ENCODE assay signal across 8 mouse cellular contexts in genomic region chr4:150137368-150138083, GRCm38 (mm10). TPM values are rescaled to one million over a fixed set of nuclear protein-coding genes. Genes with fewer than 3 reads are reported as not detected.
DNase-seq lines count a peak whose midpoint lies in the region; ATAC-seq and TF ChIP-seq lines count a peak whose summit lies in the region.
"Had no signal": no experiment of that assay in that cellular context is flagged by ENCODE, and none has a peak within 500 bp of the region (broad histone marks: within the 10 kb centered on the region; RNA-seq: fewer than 3 reads in every experiment).

No protein-coding gene starts in this region.

- TF ChIP-seq CTCF in lung, embryonic 14.5 days (IDR thresholded peaks at IDR 0.05; ENCODE audit: low read depth) = no peak
- no peak for TF ChIP-seq CTCF in lung, postnatal 0 days (IDR thresholded peaks at IDR 0.05)
- TF ChIP-seq CTCF in intestine, postnatal 0 days (IDR thresholded peaks at IDR 0.05; ENCODE audit: low read depth) = no peak

- no peaks in the 10 kb centered on the region for H3K36me3 ChIP-seq in lung, embryonic 14.5 days (ENCODE audit: insufficient read depth)
- H3K36me3 ChIP-seq in lung, postnatal 0 days (ENCODE audit: insufficient read depth, low read length) = no peaks in the 10 kb centered on the region
- H3K36me3 ChIP-seq in forebrain, embryonic 14.5 days (ENCODE audit: control insufficient read depth, insufficient read depth, low read length) = no peaks in the 10 kb centered on the region
- H3K36me3 ChIP-seq in intestine, postnatal 0 days (ENCODE audit: control insufficient read depth, insufficient read depth) = no peaks in the 10 kb centered on the region
- H3K36me3 ChIP-seq in neural tube, embryonic 13.5 days = no peaks in the 10 kb centered on the region
- H3K36me3 ChIP-seq: G1E had no signal

- no peak for DNase-seq in lung, embryonic 14.5 days
- DNase-seq in lung, postnatal 0 days (ENCODE audit: low spot score) = no peak
- DNase-seq in forebrain, embryonic 14.5 days (ENCODE audit: low spot score) = no peak
- no peak for DNase-seq in embryo, embryonic 9.5 days (ENCODE audit: extremely low spot score)
- no peak for DNase-seq in ovary, postnatal 14 days (ENCODE audit: low spot score)

- peaks cover 5% of the 10 kb centered on the region for H3K4me1 ChIP-seq in lung, embryonic 14.5 days (ENCODE audit: insufficient read depth)
- H3K4me1 ChIP-seq in lung, postnatal 0 days (ENCODE audit: insufficient read depth, low read depth, low read length) = no peaks in the 10 kb centered on the region
- H3K4me1 ChIP-seq in forebrain, embryonic 14.5 days (ENCODE audit: control insufficient read depth, insufficient read depth, low read length) = no peaks in the 10 kb centered on the region
- peaks cover 4% of the 10 kb centered on the region; the same call in 1 of the 2 replicates for H3K4me1 ChIP-seq in intestine, postnatal 0 days (replicated peaks; ENCODE audit: control insufficient read depth, insufficient read depth, low read length)
- H3K4me1 ChIP-seq in neural tube, embryonic 13.5 days (replicated peaks) = peaks cover 16% of the 10 kb centered on the region

- no peak overlapping the region for H3K9ac ChIP-seq in lung, embryonic 14.5 days
- no peak overlapping the region for H3K9ac ChIP-seq in lung, postnatal 0 days (replicated peaks; ENCODE audit: low read depth)
- H3K9ac ChIP-seq in forebrain, embryonic 14.5 days (ENCODE audit: low read length) = no peak overlapping the region
- no peak overlapping the region for H3K9ac ChIP-seq in intestine, postnatal 0 days (ENCODE audit: low read depth, low read length)
- no peak overlapping the region for H3K9ac ChIP-seq in neural tube, embryonic 13.5 days

- H3K27ac ChIP-seq in lung, embryonic 14.5 days (ENCODE audit: low read depth) = no peak overlapping the region
- H3K27ac ChIP-seq in lung, postnatal 0 days (ENCODE audit: low read length) = no peak overlapping the region
- H3K27ac ChIP-seq in forebrain, embryonic 14.5 days (ENCODE audit: low read depth, low read length) = no peak overlapping the region
- H3K27ac ChIP-seq in intestine, postnatal 0 days (ENCODE audit: low read depth, low read length) = no peak overlapping the region
- H3K27ac ChIP-seq in neural tube, embryonic 13.5 days (replicated peaks) = no peak overlapping the region

- peak overlapping the region; percentile 57; the same call in 1 of the 2 replicates for H3K4me2 ChIP-seq in lung, embryonic 14.5 days
- H3K4me2 ChIP-seq in lung, postnatal 0 days (replicated peaks; ENCODE audit: low read depth, low read length) = no peak overlapping the region
- 0 out of 2 replicates have a peak overlapping the region, but pooled peaks have one; percentile 29 for H3K4me2 ChIP-seq in forebrain, embryonic 14.5 days (ENCODE audit: low read length)
- 0 out of 2 replicates have a peak overlapping the region, but pooled peaks have one; percentile 47 for H3K4me2 ChIP-seq in intestine, postnatal 0 days (replicated peaks; ENCODE audit: low read depth)
- H3K4me2 ChIP-seq in neural tube, embryonic 13.5 days = no peak overlapping the region

- H3K9me3 ChIP-seq in lung, embryonic 14.5 days (ENCODE audit: low read depth, low read length) = no peaks in the 10 kb centered on the region
- no peaks in the 10 kb centered on the region for H3K9me3 ChIP-seq in lung, postnatal 0 days (ENCODE audit: low read length)
- H3K9me3 ChIP-seq in forebrain, embryonic 14.5 days (replicated peaks; ENCODE audit: control insufficient read depth, low read length) = no peaks in the 10 kb centered on the region
- no peaks in the 10 kb centered on the region for H3K9me3 ChIP-seq in intestine, postnatal 0 days (ENCODE audit: control insufficient read depth)
- no peaks in the 10 kb centered on the region for H3K9me3 ChIP-seq in neural tube, embryonic 13.5 days
- H3K9me3 ChIP-seq: G1E had no signal

- H3K27me3 ChIP-seq in lung, embryonic 14.5 days (ENCODE audit: insufficient read depth, low read length) = no peaks in the 10 kb centered on the region
- no peaks in the 10 kb centered on the region for H3K27me3 ChIP-seq in lung, postnatal 0 days (replicated peaks; ENCODE audit: insufficient read depth, low read length)
- H3K27me3 ChIP-seq in forebrain, embryonic 14.5 days (replicated peaks; ENCODE audit: control insufficient read depth, insufficient read depth, low read length) = no peaks in the 10 kb centered on the region
- no peaks in the 10 kb centered on the region for H3K27me3 ChIP-seq in intestine, postnatal 0 days (replicated peaks; ENCODE audit: control insufficient read depth, insufficient read depth, low read length)
- 0 out of 2 replicates have a peak, but pooled peaks cover 3% of the 10 kb centered on the region for H3K27me3 ChIP-seq in neural tube, embryonic 13.5 days

- no peak overlapping the region for H3K4me3 ChIP-seq in lung, embryonic 14.5 days (ENCODE audit: low read depth, low read length)
- no peak overlapping the region for H3K4me3 ChIP-seq in lung, postnatal 0 days (ENCODE audit: low read depth, low read length)
- no peak overlapping the region for H3K4me3 ChIP-seq in forebrain, embryonic 14.5 days (ENCODE audit: low read depth, low read length)
- H3K4me3 ChIP-seq in intestine, postnatal 0 days (ENCODE audit: low read depth, low read length) = no peak overlapping the region
- H3K4me3 ChIP-seq in neural tube, embryonic 13.5 days = no peak overlapping the region

- TF ChIP-seq EP300 in lung, postnatal 0 days (IDR thresholded peaks at IDR 0.05) = no peak

- 84% methylated on average over 7 of the region's 7 CpGs for WGBS in lung, embryonic 14.5 days
- 77% methylated on average over 7 of the region's 7 CpGs for WGBS in lung, postnatal 0 days
- 85% methylated on average over 7 of the region's 7 CpGs for WGBS in forebrain, embryonic 14.5 days
- WGBS in intestine, postnatal 0 days = 81% methylated on average over 7 of the region's 7 CpGs
- WGBS in neural tube, embryonic 13.5 days = 81% methylated on average over 7 of the region's 7 CpGs

- ATAC-seq in lung, embryonic 14.5 days (ENCODE audit: insufficient read depth) = peak; percentile 6; the same call in 1 of the 2 replicates
- no peak for ATAC-seq in lung, postnatal 0 days
- no peak for ATAC-seq in forebrain, embryonic 14.5 days
- no peak for ATAC-seq in intestine, postnatal 0 days
- peak; percentile 24; the same call in 1 of the 2 replicates for ATAC-seq in neural tube, embryonic 13.5 days (ENCODE audit: low read depth)

RNA-seq across cellular contexts. Expression of gene Slc2a7, which starts 11.2 kb away (rescaled TPM):
- not detected in 2 replicates for polyA plus RNA-seq in lung, embryonic 14.5 days (2014; fragmentation: Nextera tagmentation; extraction: Ambion mirVana)
- polyA plus RNA-seq in lung, postnatal 0 days (2015; fragmentation: Nextera tagmentation; extraction: Ambion mirVana) = not detected in 2 replicates
- not detected in 2 replicates for polyA plus RNA-seq in forebrain, embryonic 14.5 days (2014; fragmentation: Nextera tagmentation; extraction: Ambion mirVana)
- polyA plus RNA-seq in intestine, postnatal 0 days (2015; fragmentation: Nextera tagmentation; extraction: Ambion mirVana) = 7.0 and 8.2 TPM in 2 replicates
- polyA plus RNA-seq in neural tube, embryonic 13.5 days (2015; fragmentation: Nextera tagmentation; extraction: Ambion mirVana) = not detected in 2 replicates
- polyA plus RNA-seq: G1E had no signal

RNA-seq across cellular contexts. Expression of gene Slc2a5, which starts 18.4 kb away (rescaled TPM):
- 0.60 and 0.70 TPM in 2 replicates for polyA plus RNA-seq in lung, embryonic 14.5 days (2014; fragmentation: Nextera tagmentation; extraction: Ambion mirVana)
- polyA plus RNA-seq in lung, postnatal 0 days (2015; fragmentation: Nextera tagmentation; extraction: Ambion mirVana) = 0.23 and 0.60 TPM in 2 replicates
- polyA plus RNA-seq in forebrain, embryonic 14.5 days (2014; fragmentation: Nextera tagmentation; extraction: Ambion mirVana) = 2.3 and 3.2 TPM in 2 replicates
- 23.8 and 26.9 TPM in 2 replicates for polyA plus RNA-seq in intestine, postnatal 0 days (2015; fragmentation: Nextera tagmentation; extraction: Ambion mirVana)
- 2.5 and 2.7 TPM in 2 replicates for polyA plus RNA-seq in neural tube, embryonic 13.5 days (2015; fragmentation: Nextera tagmentation; extraction: Ambion mirVana)
- polyA plus RNA-seq: G1E had no signal

RNA-seq across cellular contexts. Expression of gene Gpr157, which starts 50.4 kb away (rescaled TPM):
- 1.4 and 1.5 TPM in 2 replicates for polyA plus RNA-seq in lung, embryonic 14.5 days (2014; fragmentation: Nextera tagmentation; extraction: Ambion mirVana)
- 1.6 TPM in 2 replicates for polyA plus RNA-seq in lung, postnatal 0 days (2015; fragmentation: Nextera tagmentation; extraction: Ambion mirVana)
- 0.05 and 0.06 TPM in 2 replicates for polyA plus RNA-seq in forebrain, embryonic 14.5 days (2014; fragmentation: Nextera tagmentation; extraction: Ambion mirVana)
- polyA plus RNA-seq in intestine, postnatal 0 days (2015; fragmentation: Nextera tagmentation; extraction: Ambion mirVana) = 2.5 and 3.2 TPM in 2 replicates
- polyA plus RNA-seq in neural tube, embryonic 13.5 days (2015; fragmentation: Nextera tagmentation; extraction: Ambion mirVana) = 0.56 and 0.70 TPM in 2 replicates

Comparison
In these comparisons a context has a peak if more than half of its experiments do, and no peak if none do; other contexts are left out.
1. ATAC-seq: peak in lung, embryonic 14.5 days (single experiment) and neural tube, embryonic 13.5 days (single experiment); none in lung, postnatal 0 days (single experiment), forebrain, embryonic 14.5 days (single experiment) and intestine, postnatal 0 days (single experiment).
2. H3K4me2 ChIP-seq: peak in lung, embryonic 14.5 days (single experiment), forebrain, embryonic 14.5 days (single experiment) and intestine, postnatal 0 days (single experiment); none in lung, postnatal 0 days (single experiment) and neural tube, embryonic 13.5 days (single experiment).